Mouse (Mus musculus): ENCODE results near the gene Grin2b. TPM values are rescaled to one million over a fixed set of nuclear protein-coding genes. Genes with fewer than 3 reads are reported as not detected.
A peak's percentile ranks its signal among the peaks of the same experiment; 100 is the strongest.
"Not testable (repeated sequence)": the region's sequence is repeated elsewhere in the genome, so short reads cannot be mapped to it uniquely, and the experiment has no call there.

The Grin2b gene
- polyA plus RNA-seq, 1 experiment from 2014 or later = 0.72 TPM

DNA sequence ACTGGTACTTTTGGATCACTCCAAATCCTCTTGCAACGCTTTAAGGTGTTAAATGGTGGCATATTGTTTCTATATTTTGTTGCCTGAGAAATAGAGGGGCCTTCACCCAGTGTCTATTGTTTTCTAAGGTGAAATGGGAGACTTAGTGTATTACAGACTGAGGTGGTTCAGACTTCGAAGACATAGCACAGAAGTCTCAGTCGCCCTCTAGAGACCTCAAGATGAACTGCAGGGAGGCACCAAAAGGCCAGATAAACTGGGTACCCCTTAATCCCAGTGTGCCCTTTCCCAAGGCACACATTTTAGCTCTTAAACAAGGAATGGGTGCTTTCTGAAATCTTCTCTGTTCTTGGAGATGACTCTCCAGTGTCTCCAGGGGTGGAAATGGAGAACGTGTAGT lies 345.4 kb downstream of the Grin2b start:
- no peak for ATAC-seq (replicated peaks; ENCODE audit: low FRiP score, low read depth)
- WGBS = 21% methylated on average over 4 of the region's 4 CpGs
- Histone ChIP-seq H3K4me3 (replicated peaks; ENCODE audit: low read depth, low read length) (no peak overlapping the region), H3K36me3 (ENCODE audit: insufficient read depth, low read length) (no peaks in the 10 kb centered on the region), H3K4me2 (ENCODE audit: low read length) (no peak overlapping the region), H3K9me3 (replicated peaks; ENCODE audit: low read length) (no peaks in the 10 kb centered on the region), H3K4me1 (replicated peaks; ENCODE audit: insufficient read depth, low read length) (no peaks in the 10 kb centered on the region; the same call in 1 of the 2 replicates), H3K9ac (ENCODE audit: low read depth, low read length) (no peak overlapping the region), H3K27me3 (ENCODE audit: insufficient read depth, low read length) (no peaks in the 10 kb centered on the region), H3K27ac (no peak overlapping the region)
- peak; percentile 78 for DNase-seq (ENCODE audit: low spot score)
- TF ChIP-seq CTCF (IDR thresholded peaks at IDR 0.05; ENCODE audit: low read depth) = peak; percentile 83

DNA sequence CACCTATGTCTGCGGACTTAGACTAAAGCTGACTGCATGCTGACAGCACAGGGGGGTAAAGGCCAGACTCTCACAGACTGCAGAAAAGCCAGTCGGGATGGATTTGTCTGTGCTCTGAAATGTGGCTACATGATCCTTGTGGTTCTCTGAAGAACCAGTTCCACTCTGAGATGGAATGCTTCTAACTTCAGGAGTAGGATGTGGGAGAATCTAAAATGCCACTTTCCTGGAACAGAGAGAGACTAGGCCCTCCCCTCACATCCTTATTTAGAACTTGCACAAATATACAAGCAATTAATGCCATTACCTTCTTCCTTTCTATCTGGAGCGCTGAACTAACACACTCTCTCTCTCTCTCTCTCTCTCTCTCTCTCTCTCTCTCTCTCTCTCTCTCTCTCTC lies 346.0 kb downstream of the Grin2b start:
- no peaks in the 10 kb centered on the region for H3K9me3 ChIP-seq (replicated peaks; ENCODE audit: low read length)
- TF ChIP-seq CTCF (IDR thresholded peaks at IDR 0.05; ENCODE audit: low read depth) = no peak
- no peak overlapping the region for H3K27ac ChIP-seq
- DNase-seq (ENCODE audit: low spot score) = no peak
- no peaks in the 10 kb centered on the region for H3K36me3 ChIP-seq (ENCODE audit: insufficient read depth, low read length)
- H3K4me2 ChIP-seq (ENCODE audit: low read length) = no peak overlapping the region
- no peak overlapping the region for H3K9ac ChIP-seq (ENCODE audit: low read depth, low read length)
- WGBS = 73% methylated on average over 3 of the region's 3 CpGs
- H3K27me3 ChIP-seq (ENCODE audit: insufficient read depth, low read length) = no peaks in the 10 kb centered on the region
- no peak overlapping the region for H3K4me3 ChIP-seq (replicated peaks; ENCODE audit: low read depth, low read length)
- no peaks in the 10 kb centered on the region; the same call in 1 of the 2 replicates for H3K4me1 ChIP-seq (replicated peaks; ENCODE audit: insufficient read depth, low read length)
- no peak for ATAC-seq (replicated peaks; ENCODE audit: low FRiP score, low read depth)

GRCm38 (mm10) chr6:135826776-135827175 lies 346.5 kb downstream of the Grin2b start:
- ATAC-seq (replicated peaks; ENCODE audit: low FRiP score, low read depth); H3K9ac ChIP-seq (ENCODE audit: low read depth, low read length): not testable (repeated sequence)
- 97% methylated on average over 7 of the region's 7 CpGs for WGBS

GRCm38 (mm10) chr6:135817391-135817790 lies 355.9 kb downstream of the Grin2b start:
- Histone ChIP-seq H3K27ac (no peak overlapping the region), H3K27me3 (ENCODE audit: insufficient read depth, low read length) (no peaks in the 10 kb centered on the region), H3K4me2 (ENCODE audit: low read length) (no peak overlapping the region), H3K9ac (ENCODE audit: low read depth, low read length) (no peak overlapping the region), H3K4me3 (replicated peaks; ENCODE audit: low read depth, low read length) (no peak overlapping the region), H3K4me1 (replicated peaks; ENCODE audit: insufficient read depth, low read length) (no peaks in the 10 kb centered on the region), H3K36me3 (ENCODE audit: insufficient read depth, low read length) (no peaks in the 10 kb centered on the region), H3K9me3 (replicated peaks; ENCODE audit: low read length) (no peaks in the 10 kb centered on the region)
- 88% methylated on average over 2 of the region's 2 CpGs for WGBS
- ATAC-seq (replicated peaks; ENCODE audit: low FRiP score, low read depth) (no peak), DNase-seq (ENCODE audit: low spot score) (no peak)
- TF ChIP-seq CTCF (IDR thresholded peaks at IDR 0.05; ENCODE audit: low read depth) = no peak

More at GRCm38 (mm10) chr6:135826776-135827175, 346.5 kb downstream of the Grin2b start:
- not testable (repeated sequence) for H3K4me2 ChIP-seq (ENCODE audit: low read length); H3K9me3 ChIP-seq (replicated peaks; ENCODE audit: low read length); H3K27me3 ChIP-seq (ENCODE audit: insufficient read depth, low read length); H3K36me3 ChIP-seq (ENCODE audit: insufficient read depth, low read length); DNase-seq (ENCODE audit: low spot score); H3K4me1 ChIP-seq (replicated peaks; ENCODE audit: insufficient read depth, low read length); H3K27ac ChIP-seq; H3K4me3 ChIP-seq (replicated peaks; ENCODE audit: low read depth, low read length)

- no peaks in the 10 kb centered on the region for H3K4me1 ChIP-seq (replicated peaks; ENCODE audit: insufficient read depth, low read length)
Measured at GRCm38 (mm10) chr6:135813755-135814154, 359.6 kb downstream of the Grin2b start.

GRCm38 (mm10) chr6:135805436-135805835 lies 367.9 kb downstream of the Grin2b start:
- Histone ChIP-seq H3K27me3 (ENCODE audit: insufficient read depth, low read length) (no peaks in the 10 kb centered on the region), H3K9me3 (replicated peaks; ENCODE audit: low read length) (no peaks in the 10 kb centered on the region), H3K4me2 (ENCODE audit: low read length) (no peak overlapping the region), H3K9ac (ENCODE audit: low read depth, low read length) (no peak overlapping the region), H3K4me1 (replicated peaks; ENCODE audit: insufficient read depth, low read length) (0 out of 2 replicates have a peak, but pooled peaks cover 4% of the 10 kb centered on the region), H3K4me3 (replicated peaks; ENCODE audit: low read depth, low read length) (no peak overlapping the region), H3K27ac (no peak overlapping the region), H3K36me3 (ENCODE audit: insufficient read depth, low read length) (no peaks in the 10 kb centered on the region)
- no peak for ATAC-seq (replicated peaks; ENCODE audit: low FRiP score, low read depth)
- TF ChIP-seq CTCF (IDR thresholded peaks at IDR 0.05; ENCODE audit: low read depth) = no peak
- peak; percentile 23 for DNase-seq (ENCODE audit: low spot score)
- 57% methylated on average over 9 of the region's 9 CpGs for WGBS

More at GRCm38 (mm10) chr6:135813755-135814154, 359.6 kb downstream of the Grin2b start:
- Histone ChIP-seq H3K9me3 (replicated peaks; ENCODE audit: low read length) (no peaks in the 10 kb centered on the region), H3K27ac (no peak overlapping the region), H3K36me3 (ENCODE audit: insufficient read depth, low read length) (no peaks in the 10 kb centered on the region), H3K9ac (ENCODE audit: low read depth, low read length) (no peak overlapping the region), H3K27me3 (ENCODE audit: insufficient read depth, low read length) (no peaks in the 10 kb centered on the region), H3K4me2 (ENCODE audit: low read length) (no peak overlapping the region), H3K4me3 (replicated peaks; ENCODE audit: low read depth, low read length) (no peak overlapping the region)
- no peak for TF ChIP-seq CTCF (IDR thresholded peaks at IDR 0.05; ENCODE audit: low read depth)
- ATAC-seq (replicated peaks; ENCODE audit: low FRiP score, low read depth) (no peak), DNase-seq (ENCODE audit: low spot score) (peak; percentile 47)
- 28% methylated on average over 7 of the region's 7 CpGs for WGBS

DNA sequence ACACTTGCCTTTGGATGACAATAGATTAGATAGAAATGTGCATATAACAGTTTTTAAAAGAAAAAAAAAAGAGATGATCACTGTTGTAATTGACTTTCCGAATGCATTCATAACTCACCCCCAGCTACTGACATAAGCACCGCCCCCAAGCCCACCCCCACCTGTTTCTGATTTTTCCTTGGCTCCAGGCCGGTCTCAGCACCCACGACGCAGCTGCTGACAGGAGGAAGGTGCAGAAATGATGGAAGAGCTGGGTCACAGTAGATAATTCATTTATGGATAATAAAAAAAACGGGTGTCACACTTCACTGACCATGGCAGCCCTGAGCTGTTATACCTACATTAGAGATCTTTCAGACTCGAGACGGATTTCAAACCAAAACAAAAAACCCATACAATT lies 373.4 kb downstream of the Grin2b start:
- WGBS = 54% methylated on average over 8 of the region's 8 CpGs
- no peaks in the 10 kb centered on the region for H3K9me3 ChIP-seq (replicated peaks; ENCODE audit: low read length)
- DNase-seq (ENCODE audit: low spot score) = no peak
- H3K4me2 ChIP-seq (ENCODE audit: low read length) = no peak overlapping the region
- 0 out of 2 replicates have a peak, but pooled peaks cover 6% of the 10 kb centered on the region for H3K4me1 ChIP-seq (replicated peaks; ENCODE audit: insufficient read depth, low read length)
- no peak for ATAC-seq (replicated peaks; ENCODE audit: low FRiP score, low read depth)
- no peaks in the 10 kb centered on the region for H3K36me3 ChIP-seq (ENCODE audit: insufficient read depth, low read length)
- H3K4me3 ChIP-seq (replicated peaks; ENCODE audit: low read depth, low read length) = no peak overlapping the region
- H3K27me3 ChIP-seq (ENCODE audit: insufficient read depth, low read length) = no peaks in the 10 kb centered on the region
- no peak overlapping the region for H3K9ac ChIP-seq (ENCODE audit: low read depth, low read length)
- no peak for TF ChIP-seq CTCF (IDR thresholded peaks at IDR 0.05; ENCODE audit: low read depth)
- H3K27ac ChIP-seq = no peak overlapping the region

Measured in kidney, postnatal 0 days (tissue).